Mouse (Mus musculus) liver, adult 2 months (tissue): ENCODE results near the gene Slc26a5. TPM values are rescaled to one million over a fixed set of nuclear protein-coding genes. Genes with fewer than 3 reads are reported as not detected.

Source experiments
- DNase-seq: peaks from one replicate; pipeline ENCODE4 v3.0.0-alpha.2; 2011; ENCODE audit warnings: low read depth, low spot score; ENCODE audit errors: extremely low read depth
- H3K27ac ChIP-seq: fragments of 200-500 bp; replicated peaks from 2 replicates; pipeline ENCODE4 v1.5.1; 2012; ENCODE audit warnings: low read depth, mild to moderate bottlenecking, control low read depth, inconsistent platforms, low read length; ENCODE audit not compliant: insufficient read depth
- H3K27me3 ChIP-seq: fragments of 200-500 bp; 2 replicates; pipeline ENCODE4 v1.6.1; 2012; ENCODE audit warnings: mild to moderate bottlenecking, moderate library complexity, low read length, inconsistent platforms; ENCODE audit not compliant: control insufficient read depth, insufficient read depth
- H3K36me3 ChIP-seq: fragments of 200-500 bp; 2 replicates; pipeline ENCODE4 v1.6.1; 2012; ENCODE audit warnings: low read length, inconsistent platforms; ENCODE audit not compliant: control insufficient read depth, insufficient read depth
- H3K4me1 ChIP-seq: fragments of 200-500 bp; 2 replicates; pipeline ENCODE4 v1.6.1; 2011; ENCODE audit warnings: low read length; ENCODE audit not compliant: control insufficient read depth, insufficient read depth
- H3K4me3 ChIP-seq: fragments of 200-500 bp; 2 replicates; pipeline ENCODE4 v1.5.1; 2011; ENCODE audit warnings: low read depth, mild to moderate bottlenecking, control low read depth, low read length, moderate library complexity; ENCODE audit not compliant: insufficient read depth
- H3K79me2 ChIP-seq: fragments of 200-500 bp; 2 replicates; pipeline ENCODE4 v1.6.1; 2012; ENCODE audit warnings: inconsistent platforms, mild to moderate bottlenecking, low read length, moderate library complexity; ENCODE audit not compliant: control insufficient read depth, insufficient read depth
- H3K9ac ChIP-seq: fragments of 200-500 bp; 2 replicates; pipeline ENCODE4 v1.6.1; 2012; ENCODE audit warnings: low read depth, mild to moderate bottlenecking, control low read depth, inconsistent platforms, low read length
- CTCF ChIP-seq: fragments of 200-500 bp; IDR thresholded peaks from 2 replicates; pipeline ENCODE4 v1.5.1; 2011; ENCODE audit warnings: low read depth, low read length, control low read depth
- POLR2A ChIP-seq: fragments of 200-500 bp; IDR thresholded peaks from 2 replicates; pipeline ENCODE4 v1.6.1; 2011; ENCODE audit warnings: low read length, control low read depth; ENCODE audit not compliant: insufficient read depth; ENCODE audit errors: extremely low read depth
- WGBS: fragments of 180-500 bp; shearing (Covaris S2); methylation state at CpG from one replicate; pipeline ENCODE4 v1.1.7; 2018; 5-methylcytosine and 5-hydroxymethylcytosine counted together
- polyA plus RNA-seq: library from polyadenylated mRNA; depleted of rRNA; stranded (reverse); fragments of >200 nt; gene quantifications from 2 replicates; pipeline ENCODE4 v1.2.3, GENCODE M21; 2012
- total RNA-seq: library from RNA; depleted of rRNA; stranded (reverse); fragments of >200 nt; gene quantifications from 2 replicates; pipeline ENCODE4 v1.2.3, GENCODE M21; 2014

The Slc26a5 gene
- total and polyA plus RNA-seq, 2 experiments = not detected

DNA sequence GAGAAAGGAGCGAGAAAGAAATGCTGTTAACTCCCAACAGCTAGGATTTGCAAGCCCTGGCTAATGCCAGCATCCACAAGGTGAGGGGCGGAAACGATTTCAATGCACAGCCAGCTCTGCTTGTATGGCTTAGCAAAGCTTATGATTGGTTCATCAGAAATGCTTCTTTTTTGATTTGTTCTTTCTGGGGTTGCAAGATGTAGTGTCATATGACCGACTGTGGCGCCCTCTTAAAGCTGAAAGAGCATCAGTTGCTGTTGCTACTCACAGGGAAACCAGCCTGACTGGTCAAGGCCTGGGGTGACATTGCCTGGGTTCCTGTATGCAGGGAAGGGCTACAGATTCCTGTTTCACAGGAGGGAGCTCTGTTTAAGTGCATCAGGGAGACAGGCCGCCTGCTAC is 908 bp upstream of the Slc26a5 start:
- WGBS = 20% methylated on average over 6 of the region's 6 CpGs
- Histone ChIP-seq H3K9ac (no peak overlapping the region), H3K79me2 (no peaks in the 10 kb centered on the region), H3K4me1 (no peaks in the 10 kb centered on the region; the same call in 1 of the 2 replicates), H3K4me3 (no peak overlapping the region), H3K27ac (no peak overlapping the region), H3K27me3 (peaks cover 6% of the 10 kb centered on the region; the same call in 1 of the 2 replicates), H3K36me3 (no peaks in the 10 kb centered on the region)
- DNase-seq = no peak
- TF ChIP-seq CTCF = no peak
- no peak for TF ChIP-seq POLR2A

- H3K9ac ChIP-seq = no peak overlapping the region
- 82% methylated on average over 7 of the region's 7 CpGs for WGBS
- H3K36me3 ChIP-seq = no peaks in the 10 kb centered on the region
- no peak overlapping the region for H3K4me3 ChIP-seq
- no peaks in the 10 kb centered on the region for H3K27me3 ChIP-seq
- TF ChIP-seq CTCF (no peak), POLR2A (no peak)
- no peak for DNase-seq
- no peaks in the 10 kb centered on the region for H3K4me1 ChIP-seq
- H3K79me2 ChIP-seq = no peaks in the 10 kb centered on the region
- H3K27ac ChIP-seq = no peak overlapping the region
Measured at GRCm38 (mm10) chr5:21858653-21859052, 6.8 kb downstream of the Slc26a5 start.

GRCm38 (mm10) chr5:21851679-21852340 is 13.6 kb downstream of the Slc26a5 start:
- Histone ChIP-seq H3K27ac (no peak overlapping the region), H3K27me3 (no peaks in the 10 kb centered on the region), H3K4me3 (no peak overlapping the region), H3K9ac (no peak overlapping the region), H3K79me2 (no peaks in the 10 kb centered on the region), H3K36me3 (no peaks in the 10 kb centered on the region), H3K4me1 (no peaks in the 10 kb centered on the region)
- WGBS = 49% methylated on average over 10 of the region's 10 CpGs
- no peak for DNase-seq
- TF ChIP-seq POLR2A (no peak), CTCF (no peak)

DNA sequence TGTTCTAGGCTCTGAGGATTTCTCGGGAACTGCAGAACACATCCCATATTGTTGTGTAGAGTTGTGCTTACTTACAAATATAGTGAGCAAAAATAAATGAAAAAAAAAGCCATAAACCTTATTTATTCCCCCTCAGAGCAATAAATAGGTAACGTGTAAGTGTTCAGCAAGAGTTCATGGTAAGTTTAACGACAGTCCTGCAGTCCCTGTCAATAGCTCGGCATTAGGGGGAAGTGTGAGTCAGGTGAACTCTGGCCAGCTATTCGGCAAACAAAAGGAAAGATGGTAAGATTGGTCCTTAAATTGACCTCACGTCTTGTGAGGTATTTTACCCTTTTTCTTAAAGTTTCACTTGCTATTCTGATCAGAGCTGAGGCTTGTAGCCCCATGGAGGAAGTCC is 18.0 kb downstream of the Slc26a5 start:
- no peaks in the 10 kb centered on the region for H3K4me1 ChIP-seq
- no peak for TF ChIP-seq POLR2A
- TF ChIP-seq CTCF = no peak
- no peak for DNase-seq
- H3K4me3 ChIP-seq = no peak overlapping the region
- no peaks in the 10 kb centered on the region for H3K36me3 ChIP-seq
- H3K79me2 ChIP-seq = no peaks in the 10 kb centered on the region
- no peak overlapping the region for H3K27ac ChIP-seq
- 46% methylated on average over 6 of the region's 6 CpGs for WGBS
- no peak overlapping the region for H3K9ac ChIP-seq
- no peaks in the 10 kb centered on the region for H3K27me3 ChIP-seq

- TF ChIP-seq POLR2A (no peak), CTCF (no peak)
- H3K9ac ChIP-seq = no peak overlapping the region
- H3K27ac ChIP-seq = no peak overlapping the region
- no peak for DNase-seq
- no peak overlapping the region for H3K4me3 ChIP-seq
- H3K79me2 ChIP-seq = no peaks in the 10 kb centered on the region
- H3K36me3 ChIP-seq = no peaks in the 10 kb centered on the region
- no peaks in the 10 kb centered on the region for H3K4me1 ChIP-seq
- WGBS = 59% methylated on average over 20 of the region's 20 CpGs
- H3K27me3 ChIP-seq = no peaks in the 10 kb centered on the region
Measured at GRCm38 (mm10) chr5:21846616-21847290, 18.7 kb downstream of the Slc26a5 start.

- Histone ChIP-seq H3K27me3 (no peaks in the 10 kb centered on the region), H3K27ac (no peak overlapping the region), H3K36me3 (no peaks in the 10 kb centered on the region), H3K9ac (no peak overlapping the region), H3K79me2 (no peaks in the 10 kb centered on the region), H3K4me1 (no peaks in the 10 kb centered on the region), H3K4me3 (no peak overlapping the region)
- no peak for DNase-seq
- WGBS = 66% methylated on average over 4 of the region's 4 CpGs
- no peak for TF ChIP-seq POLR2A
- TF ChIP-seq CTCF = peak; percentile 35; the same call in 1 of the 2 replicates
Measured at GRCm38 (mm10) chr5:21844676-21845075, 20.7 kb downstream of the Slc26a5 start.
